Mouse (Mus musculus) right cerebral cortex, adult 18-20 months (tissue): ENCODE data around the gene Gm13083.
"Not testable (repeated sequence)": the region's sequence is repeated elsewhere in the genome, so short reads cannot be mapped to it uniquely, and the experiment has no call there.

Source experiments
- DNase-seq: peaks from one replicate; pipeline ENCODE4 v3.0.0; 2022; ENCODE audit warnings: mixed read lengths

Gene Gm13083

GRCm38 (mm10) chr4:143614703-143615102 is at the start of gene Gm13083:
Gene Gm13083 (plus strand): TSS chr4:143615003.
- not testable (repeated sequence) for DNase-seq

GRCm38 (mm10) chr4:143611927-143612326 is 2.9 kb upstream of the Gm13083 start:
- not testable (repeated sequence) for DNase-seq

GRCm38 (mm10) chr4:143618101-143618500 is 3.3 kb downstream of the Gm13083 start:
- not testable (repeated sequence) for DNase-seq

GRCm38 (mm10) chr4:143657146-143657545 is 42.3 kb downstream of the Gm13083 start, which contains the start of gene Gm13088:
Gene Gm13088 (minus strand): TSS chr4:143657246.
- DNase-seq, result not testable (repeated sequence)
